Mouse (Mus musculus): ENCODE results near the gene Qser1. TPM values are rescaled to one million over a fixed set of nuclear protein-coding genes. Genes with fewer than 3 reads are reported as not detected.
"Not testable (repeated sequence)": the region's sequence is repeated elsewhere in the genome, so short reads cannot be mapped to it uniquely, and the experiment has no call there.

Qser1 gene
- polyA plus RNA-seq, 1 experiment from 2014 or later: 9.0 TPM

DNA sequence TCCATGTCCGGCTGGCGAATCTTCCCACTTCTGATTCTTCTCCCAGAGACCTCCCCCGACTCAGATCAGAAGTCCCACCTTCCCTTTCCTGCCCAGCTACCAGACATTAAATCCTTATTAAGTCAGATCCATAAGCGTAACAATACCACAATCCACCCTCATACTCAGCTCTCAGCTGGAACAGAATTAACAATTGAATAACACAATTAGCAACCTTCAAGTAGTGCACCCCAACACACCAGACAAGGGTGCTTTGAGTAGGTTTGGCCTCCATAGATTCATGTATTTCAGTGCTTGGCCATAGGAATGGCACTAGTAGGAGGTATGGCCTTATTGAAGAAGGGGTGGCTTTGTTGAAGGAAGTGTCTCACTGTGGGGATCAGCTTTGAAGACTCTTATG lies 9.6 kb upstream of the Qser1 start:
- no peak for ATAC-seq (ENCODE audit: low FRiP score, low TSS enrichment)
- Histone ChIP-seq H3K4me1 (ENCODE audit: insufficient read depth, low read length) (no peaks in the 10 kb centered on the region), H3K9ac (replicated peaks; ENCODE audit: low read length) (no peak overlapping the region), H3K9me3 (ENCODE audit: low read length) (no peaks in the 10 kb centered on the region), H3K4me3 (ENCODE audit: low read length) (no peak overlapping the region), H3K27me3 (ENCODE audit: insufficient read depth, low read length) (no peaks in the 10 kb centered on the region), H3K27ac (ENCODE audit: low read length) (no peak overlapping the region), H3K4me2 (replicated peaks; ENCODE audit: low read depth, low read length) (no peak overlapping the region), H3K36me3 (ENCODE audit: insufficient read depth, low read length) (no peaks in the 10 kb centered on the region)
- WGBS: 92% methylated on average over 4 of the region's 4 CpGs

DNA sequence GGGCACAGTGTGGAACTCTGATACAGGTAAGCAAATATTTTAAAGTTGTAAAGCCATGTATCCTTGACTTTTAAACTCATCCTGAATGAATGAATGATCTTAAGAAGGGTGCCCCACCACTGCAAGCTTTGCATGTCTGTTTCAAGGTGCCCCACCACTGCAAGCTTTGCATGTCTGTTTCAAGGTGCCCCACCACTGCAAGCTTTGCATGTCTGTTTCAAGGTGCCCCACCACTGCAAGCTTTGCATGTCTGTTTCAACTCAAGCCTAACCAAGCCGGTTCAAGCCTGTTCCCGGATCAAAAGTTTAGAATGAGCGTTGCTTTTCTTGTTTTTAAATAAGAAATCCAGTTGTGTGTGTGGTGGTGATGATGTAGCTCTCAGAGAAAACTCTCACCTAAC lies 2.2 kb upstream of the Qser1 start:
- H3K9ac ChIP-seq (replicated peaks; ENCODE audit: low read length); H3K27me3 ChIP-seq (ENCODE audit: insufficient read depth, low read length); H3K4me3 ChIP-seq (ENCODE audit: low read length); ATAC-seq (ENCODE audit: low FRiP score, low TSS enrichment); H3K36me3 ChIP-seq (ENCODE audit: insufficient read depth, low read length); H3K27ac ChIP-seq (ENCODE audit: low read length); H3K9me3 ChIP-seq (ENCODE audit: low read length): not testable (repeated sequence)
- H3K4me1 ChIP-seq (ENCODE audit: insufficient read depth, low read length): peaks cover 11% of the 10 kb centered on the region; the same call in 1 of the 2 replicates
- peak overlapping the region; percentile 12; the same call in 1 of the 2 replicates for H3K4me2 ChIP-seq (replicated peaks; ENCODE audit: low read depth, low read length)
- WGBS: 86% methylated on average over 3 of the region's 3 CpGs

DNA sequence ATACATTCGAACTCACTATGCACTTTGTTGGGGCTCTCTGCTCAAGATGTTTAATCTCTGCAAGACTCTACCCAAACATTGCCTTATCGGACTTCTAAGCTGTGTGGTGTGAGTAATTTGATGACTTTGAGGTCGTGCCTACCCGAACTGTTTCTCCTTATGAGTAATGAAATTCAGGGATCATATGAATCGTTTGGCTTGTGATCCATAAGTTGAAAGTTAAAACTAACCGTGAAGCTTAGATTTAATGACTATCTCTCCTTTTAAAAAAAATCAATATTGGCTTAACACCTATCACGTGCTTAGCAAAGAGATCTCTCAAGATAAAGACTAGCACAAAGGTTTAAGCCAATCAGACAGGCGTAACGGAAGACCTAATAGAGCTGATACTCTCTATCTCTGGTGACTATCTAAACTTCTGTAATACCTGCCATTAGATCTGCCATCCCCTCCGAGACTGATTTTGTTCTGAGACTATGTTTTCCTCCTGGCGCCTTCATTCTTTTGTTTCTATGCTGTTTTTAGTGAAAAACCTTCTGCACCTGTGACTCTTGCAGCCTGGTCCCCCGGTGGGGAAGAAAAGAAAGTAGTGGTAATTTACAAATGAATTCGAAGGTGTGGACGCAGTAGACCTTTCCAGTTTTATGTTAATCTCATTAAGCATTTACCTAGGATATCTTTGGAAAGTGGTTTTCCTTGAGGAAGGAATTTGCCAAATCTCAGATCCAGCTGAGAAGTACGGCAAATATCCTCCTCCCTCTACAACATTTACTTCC lies 1.2 kb upstream of the Qser1 start:
- ATAC-seq (ENCODE audit: low FRiP score, low TSS enrichment): no peak
- 1% methylated on average over 15 of the region's 15 CpGs for WGBS

DNA sequence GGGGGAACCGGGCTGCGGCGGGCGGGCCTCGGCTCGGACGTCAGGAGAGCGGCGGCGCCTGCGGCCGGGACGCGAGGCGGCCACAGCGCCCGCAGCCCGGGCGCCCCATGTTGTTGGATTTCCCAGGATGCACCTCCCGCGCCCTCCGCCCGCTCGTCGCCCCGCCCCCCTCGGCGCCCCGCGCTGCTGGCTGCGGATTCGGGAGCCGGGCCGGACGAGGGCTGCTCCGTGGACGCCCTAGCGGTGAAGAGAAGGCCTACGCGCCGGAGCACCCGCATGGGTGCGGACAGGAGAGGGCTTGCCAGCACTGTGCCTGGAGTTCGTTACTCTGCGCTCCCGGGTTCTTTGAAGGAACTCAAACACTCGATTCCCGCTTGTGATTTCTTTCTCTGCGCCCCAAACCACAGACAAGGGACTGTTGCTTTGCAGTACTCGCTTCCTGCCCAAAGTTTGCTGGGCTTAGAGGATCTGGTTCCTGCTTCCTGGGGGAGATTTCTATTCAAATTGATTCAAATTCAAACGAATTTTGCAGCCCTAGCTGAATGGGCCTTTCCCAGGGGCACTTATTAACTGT lies 393 bp upstream of the Qser1 start:
- WGBS: under 1% methylated on average over 38 of the region's 51 CpGs
- H3K4me1 ChIP-seq (ENCODE audit: insufficient read depth, low read length): peaks cover 15% of the 10 kb centered on the region; the same call in 1 of the 2 replicates
- H3K4me2 ChIP-seq (replicated peaks; ENCODE audit: low read depth, low read length): peak overlapping the region; percentile 90
- peak overlapping the region; percentile 100 for H3K9ac ChIP-seq (replicated peaks; ENCODE audit: low read length)
- no peaks in the 10 kb centered on the region for H3K36me3 ChIP-seq (ENCODE audit: insufficient read depth, low read length)
- H3K27me3 ChIP-seq (ENCODE audit: insufficient read depth, low read length): no peaks in the 10 kb centered on the region
- H3K9me3 ChIP-seq (ENCODE audit: low read length): no peaks in the 10 kb centered on the region
- peak; percentile 95 for ATAC-seq (ENCODE audit: low FRiP score, low TSS enrichment)
- H3K4me3 ChIP-seq (ENCODE audit: low read length): peak overlapping the region; percentile 98
- H3K27ac ChIP-seq (ENCODE audit: low read length): peak overlapping the region; percentile 99

More for the DNA sequence above, 1.2 kb upstream of the Qser1 start:
- Histone ChIP-seq H3K4me3 (ENCODE audit: low read length) (peak overlapping the region; percentile 98), H3K36me3 (ENCODE audit: insufficient read depth, low read length) (no peaks in the 10 kb centered on the region), H3K9me3 (ENCODE audit: low read length) (no peaks in the 10 kb centered on the region), H3K9ac (replicated peaks; ENCODE audit: low read length) (peak overlapping the region; percentile 100), H3K27ac (ENCODE audit: low read length) (peak overlapping the region; percentile 99), H3K4me1 (ENCODE audit: insufficient read depth, low read length) (peaks cover 15% of the 10 kb centered on the region; the same call in 1 of the 2 replicates), H3K4me2 (replicated peaks; ENCODE audit: low read depth, low read length) (peak overlapping the region; percentile 90), H3K27me3 (ENCODE audit: insufficient read depth, low read length) (no peaks in the 10 kb centered on the region)

DNA sequence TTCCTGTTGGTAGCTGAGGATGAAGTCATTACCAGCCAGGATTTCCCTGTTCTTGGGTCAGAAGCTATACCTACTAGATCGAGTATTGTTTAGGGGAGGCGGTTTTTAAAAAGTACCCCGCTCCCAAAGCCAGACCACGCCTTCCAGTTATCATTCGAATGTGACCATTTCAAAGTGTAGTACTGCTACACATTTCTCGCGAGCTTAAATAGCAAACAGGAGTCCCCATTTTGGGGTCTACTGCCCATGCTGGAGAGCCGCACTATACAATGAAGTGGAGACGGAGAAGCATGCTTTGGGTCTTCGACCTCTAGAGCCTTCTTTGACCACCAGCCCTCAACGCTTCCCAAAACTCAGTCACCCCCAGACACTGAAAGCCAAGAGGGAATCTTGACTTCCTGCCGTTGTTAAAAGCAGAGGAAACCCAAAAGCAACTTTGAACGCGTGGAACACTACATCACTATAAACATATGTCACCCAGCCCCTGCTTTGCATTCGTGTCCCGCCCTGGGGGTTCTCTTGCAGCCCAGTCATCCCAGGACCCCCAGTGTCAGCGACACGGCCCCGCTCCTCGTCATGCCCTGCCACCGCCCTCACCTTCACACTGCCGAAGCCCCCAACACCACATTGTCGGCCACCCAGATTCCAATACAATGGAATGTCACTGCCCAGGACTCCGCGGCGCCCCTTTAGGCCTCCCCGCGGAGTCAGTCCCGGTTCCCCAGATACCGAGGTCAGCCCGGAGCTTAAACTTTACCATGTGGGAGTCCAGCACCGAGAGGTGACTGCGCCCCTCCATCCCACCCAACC lies 794 bp downstream of the Qser1 start:
- Histone ChIP-seq H3K4me2 (replicated peaks; ENCODE audit: low read depth, low read length) (peak overlapping the region; percentile 90), H3K9me3 (ENCODE audit: low read length) (no peaks in the 10 kb centered on the region), H3K36me3 (ENCODE audit: insufficient read depth, low read length) (no peaks in the 10 kb centered on the region), H3K27ac (ENCODE audit: low read length) (peak overlapping the region; percentile 99), H3K4me3 (ENCODE audit: low read length) (peak overlapping the region; percentile 98), H3K9ac (replicated peaks; ENCODE audit: low read length) (peak overlapping the region; percentile 100), H3K4me1 (ENCODE audit: insufficient read depth, low read length) (peaks cover 15% of the 10 kb centered on the region; the same call in 1 of the 2 replicates), H3K27me3 (ENCODE audit: insufficient read depth, low read length) (no peaks in the 10 kb centered on the region)
- peak; percentile 50 for ATAC-seq (ENCODE audit: low FRiP score, low TSS enrichment)
- WGBS: under 1% methylated on average over 33 of the region's 33 CpGs

DNA sequence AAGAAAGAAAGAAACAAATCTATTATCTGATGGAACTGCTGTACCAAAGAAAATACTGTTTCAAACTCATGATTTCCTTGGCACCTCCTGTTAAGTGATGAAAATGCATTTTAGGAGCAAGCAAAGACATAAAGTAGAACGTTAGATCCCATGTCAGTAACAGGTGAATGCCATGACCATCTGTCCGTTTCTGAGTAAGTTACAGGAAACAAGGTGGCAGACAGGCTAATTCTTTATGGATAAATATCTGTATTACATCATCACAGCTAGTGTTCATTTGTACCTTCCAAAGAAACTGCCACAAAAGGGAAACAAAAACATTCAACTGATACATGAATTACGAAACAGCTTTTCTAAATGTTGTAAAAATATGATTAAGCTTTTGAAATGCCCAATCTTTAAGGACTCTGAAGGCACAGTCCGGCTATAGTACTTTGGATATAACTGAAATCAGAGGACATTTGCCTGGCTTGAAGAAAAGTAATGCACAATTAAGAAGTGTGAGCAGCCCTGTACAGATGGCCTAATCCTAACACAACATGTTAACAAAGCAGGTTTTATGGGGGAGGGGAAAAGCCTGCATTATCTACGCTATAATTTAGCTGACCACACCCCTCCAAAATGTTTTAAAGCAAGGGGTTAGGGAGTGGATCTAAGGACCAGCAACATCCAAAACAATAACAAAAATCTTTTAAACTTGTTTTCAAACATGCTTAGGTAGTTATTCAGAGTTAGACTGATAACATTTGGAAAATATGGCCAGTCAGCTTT lies 2.2 kb downstream of the Qser1 start:
- 48% methylated on average over 5 of the region's 5 CpGs for WGBS
- Histone ChIP-seq H3K4me2 (replicated peaks; ENCODE audit: low read depth, low read length) (0 out of 2 replicates have a peak overlapping the region, but pooled peaks have one; percentile 5), H3K27me3 (ENCODE audit: insufficient read depth, low read length) (no peaks in the 10 kb centered on the region), H3K9ac (replicated peaks; ENCODE audit: low read length) (no peak overlapping the region), H3K9me3 (ENCODE audit: low read length) (no peaks in the 10 kb centered on the region), H3K4me3 (ENCODE audit: low read length) (no peak overlapping the region), H3K4me1 (ENCODE audit: insufficient read depth, low read length) (peaks cover 15% of the 10 kb centered on the region; the same call in 1 of the 2 replicates), H3K36me3 (ENCODE audit: insufficient read depth, low read length) (0 out of 2 replicates have a peak, but pooled peaks cover 8% of the 10 kb centered on the region), H3K27ac (ENCODE audit: low read length) (no peak overlapping the region)
- ATAC-seq (ENCODE audit: low FRiP score, low TSS enrichment): no peak

DNA sequence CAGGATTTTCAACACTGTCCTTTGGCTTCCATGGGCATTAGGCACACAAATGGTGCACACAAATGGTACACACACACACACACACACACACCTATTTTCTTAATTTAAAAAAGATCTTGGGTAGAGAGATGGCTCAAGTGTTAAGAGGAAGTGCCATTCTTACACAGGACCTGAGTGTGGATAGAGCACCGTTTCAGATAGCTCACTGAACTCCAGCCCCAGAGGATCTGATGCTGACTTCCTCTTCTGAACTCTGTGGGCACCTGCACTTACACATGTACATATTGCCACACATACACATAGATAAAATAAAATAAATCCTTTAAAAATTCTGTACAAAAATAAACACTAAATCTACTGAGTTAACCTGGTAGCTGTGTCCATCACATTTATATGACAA lies 11.1 kb downstream of the Qser1 start:
- Histone ChIP-seq H3K4me2 (replicated peaks; ENCODE audit: low read depth, low read length) (no peak overlapping the region), H3K9me3 (ENCODE audit: low read length) (no peaks in the 10 kb centered on the region), H3K27ac (ENCODE audit: low read length) (no peak overlapping the region), H3K27me3 (ENCODE audit: insufficient read depth, low read length) (no peaks in the 10 kb centered on the region), H3K9ac (replicated peaks; ENCODE audit: low read length) (no peak overlapping the region), H3K4me3 (ENCODE audit: low read length) (no peak overlapping the region), H3K36me3 (ENCODE audit: insufficient read depth, low read length) (0 out of 2 replicates have a peak, but pooled peaks cover 12% of the 10 kb centered on the region), H3K4me1 (ENCODE audit: insufficient read depth, low read length) (no peaks in the 10 kb centered on the region)
- ATAC-seq (ENCODE audit: low FRiP score, low TSS enrichment): no peak
- WGBS: 57% methylated on average over 1 of the region's 1 CpGs

DNA sequence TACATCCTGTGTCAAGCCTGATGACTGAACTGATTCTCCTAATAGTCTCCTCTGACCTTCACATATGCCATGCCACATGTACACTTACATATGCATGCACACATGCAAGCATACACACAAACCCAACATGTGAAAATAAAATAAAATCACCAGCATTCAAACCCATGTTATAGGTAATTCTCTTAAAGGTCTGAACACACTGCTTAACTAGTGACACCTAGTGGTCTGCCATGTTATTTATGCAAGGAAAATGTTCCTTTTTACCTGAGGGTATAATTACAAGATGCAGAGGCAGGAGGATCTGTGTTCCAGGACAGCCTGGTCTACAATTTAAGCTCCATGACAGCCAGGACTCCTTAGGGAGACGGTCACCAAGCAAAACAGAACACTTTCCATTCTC lies 41.8 kb downstream of the Qser1 start:
- Histone ChIP-seq H3K36me3 (ENCODE audit: insufficient read depth, low read length) (peaks cover 47% of the 10 kb centered on the region), H3K27ac (ENCODE audit: low read length) (no peak overlapping the region)
- ATAC-seq (ENCODE audit: low FRiP score, low TSS enrichment): no peak

DNA sequence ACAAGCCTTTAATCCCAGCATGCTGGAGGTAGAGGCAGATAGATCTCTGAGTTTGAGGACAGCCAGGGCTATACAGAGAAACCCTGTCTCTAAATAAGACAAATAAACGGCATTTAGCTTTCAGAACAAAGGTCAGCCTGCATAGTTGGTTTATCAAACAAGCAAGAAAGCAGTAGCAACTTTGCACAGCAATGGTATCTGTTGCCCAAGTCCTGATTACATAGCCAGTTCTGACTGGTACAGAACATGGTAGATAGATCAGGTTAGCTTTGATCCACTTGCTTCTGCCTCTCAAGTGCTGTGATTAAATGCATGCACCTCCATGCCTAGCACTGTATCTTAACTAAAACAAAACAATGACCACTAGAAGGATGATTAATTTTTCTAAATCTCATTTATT lies 47.9 kb downstream of the Qser1 start:
- Histone ChIP-seq H3K27me3 (ENCODE audit: insufficient read depth, low read length) (no peaks in the 10 kb centered on the region), H3K27ac (ENCODE audit: low read length) (no peak overlapping the region), H3K4me1 (ENCODE audit: insufficient read depth, low read length) (no peaks in the 10 kb centered on the region), H3K36me3 (ENCODE audit: insufficient read depth, low read length) (peaks cover 49% of the 10 kb centered on the region), H3K4me2 (replicated peaks; ENCODE audit: low read depth, low read length) (no peak overlapping the region), H3K9ac (replicated peaks; ENCODE audit: low read length) (no peak overlapping the region), H3K9me3 (ENCODE audit: low read length) (no peaks in the 10 kb centered on the region), H3K4me3 (ENCODE audit: low read length) (no peak overlapping the region)
- ATAC-seq (ENCODE audit: low FRiP score, low TSS enrichment): no peak
- 97% methylated on average over 1 of the region's 1 CpGs for WGBS

More for the DNA sequence above, 41.8 kb downstream of the Qser1 start:
- no peak overlapping the region for H3K4me3 ChIP-seq (ENCODE audit: low read length)
- no peaks in the 10 kb centered on the region for H3K27me3 ChIP-seq (ENCODE audit: insufficient read depth, low read length)
- 79% methylated on average over 1 of the region's 1 CpGs for WGBS
- H3K9ac ChIP-seq (replicated peaks; ENCODE audit: low read length): no peak overlapping the region
- H3K9me3 ChIP-seq (ENCODE audit: low read length): no peaks in the 10 kb centered on the region
- no peaks in the 10 kb centered on the region for H3K4me1 ChIP-seq (ENCODE audit: insufficient read depth, low read length)
- H3K4me2 ChIP-seq (replicated peaks; ENCODE audit: low read depth, low read length): no peak overlapping the region

Data from kidney, embryonic 16.5 days (tissue).